Mouse (Mus musculus) spleen, postnatal 10 days (tissue): ENCODE data around the gene Cnp.
A peak's percentile ranks its signal among the peaks of the same experiment; 100 is the strongest.
"Not testable (repeated sequence)": the region's sequence is repeated elsewhere in the genome, so short reads cannot be mapped to it uniquely, and the experiment has no call there.

Experiments
- DNase-seq, 2 experiments: peaks; one replicate each; pipeline ENCODE4 v3.0.0; 2021 to 2022; ENCODE audit warnings: low spot score in 2 of 2

Cnp gene

GRCm38 (mm10) chr11:100574708-100575483 is at the start of gene Cnp:
TSS of gene Cnp (plus strand) at chr11:100574904.
- DNase-seq, result peak; percentile 72 to 88

- DNase-seq, result no peak
These were observed 49.6 kb upstream of the Cnp start for GRCm38 (mm10) chr11:100524987-100525630.

GRCm38 (mm10) chr11:100526052-100526816 is 48.5 kb upstream of the Cnp start:
- DNase-seq, result no peak

GRCm38 (mm10) chr11:100527066-100527457 is 47.6 kb upstream of the Cnp start:
- DNase-seq, result peak in 1 of 2 experiments; percentile 68

- DNase-seq, result peak; percentile 96 to 99
These were observed 47.0 kb upstream of the Cnp start, which contains the start of gene Acly for GRCm38 (mm10) chr11:100527458-100528374. TSS of gene Acly (minus strand) at chr11:100528000.

GRCm38 (mm10) chr11:100528375-100529165 is 46.1 kb upstream of the Cnp start:
- DNase-seq, result no peak

- no peak for DNase-seq
These were observed 40.8 kb upstream of the Cnp start for GRCm38 (mm10) chr11:100533871-100534270.

GRCm38 (mm10) chr11:100534411-100534810 is 40.3 kb upstream of the Cnp start:
- not testable (repeated sequence) for DNase-seq

- DNase-seq, result not testable (repeated sequence)
These were observed 39.9 kb upstream of the Cnp start for GRCm38 (mm10) chr11:100534821-100535220.

- no peak for DNase-seq
These were observed 38.7 kb upstream of the Cnp start for GRCm38 (mm10) chr11:100535996-100536395.

- no peak for DNase-seq
These were observed 38.2 kb upstream of the Cnp start for GRCm38 (mm10) chr11:100536466-100536865.

- no peak for DNase-seq
These were observed 33.7 kb upstream of the Cnp start for GRCm38 (mm10) chr11:100540966-100541365.

- DNase-seq, result no peak
These were observed 33.1 kb upstream of the Cnp start for GRCm38 (mm10) chr11:100541577-100541976.

GRCm38 (mm10) chr11:100544832-100545745 is 29.6 kb upstream of the Cnp start, which contains the start of gene Ttc25:
TSS of gene Ttc25 (plus strand) at chr11:100545607.
- peak; percentile 50 to 81 for DNase-seq

- DNase-seq, result no peak
These were observed 29.0 kb upstream of the Cnp start for GRCm38 (mm10) chr11:100545746-100546085.

- no peak for DNase-seq
These were observed 27.7 kb upstream of the Cnp start for GRCm38 (mm10) chr11:100546955-100547354.

GRCm38 (mm10) chr11:100548141-100548540 is 26.6 kb upstream of the Cnp start:
- no peak for DNase-seq

- DNase-seq, result no peak
These were observed 25.2 kb upstream of the Cnp start for GRCm38 (mm10) chr11:100549466-100549865.

- DNase-seq, result no peak
These were observed 24.6 kb upstream of the Cnp start for GRCm38 (mm10) chr11:100550101-100550500.
